In genomic region chr13:59556670-59557069, GRCm38 (mm10) we compare ENCODE assay signal across 8 mouse cellular contexts. TPM values are rescaled to one million over a fixed set of nuclear protein-coding genes. Genes with fewer than 3 reads are reported as not detected.
DNase-seq lines count a peak whose midpoint lies in the region; ATAC-seq and TF ChIP-seq lines count a peak whose summit lies in the region.

No protein-coding gene starts in this region.

- H3K9ac ChIP-seq in embryonic facial prominence, embryonic 14.5 days (ENCODE audit: low read depth, low read length) = peak overlapping the region; percentile 83
- H3K9ac ChIP-seq in liver, postnatal 0 days (replicated peaks) = peak overlapping the region; percentile 78
- peak overlapping the region; percentile 89 for H3K9ac ChIP-seq in neural tube, embryonic 12.5 days

- peak; percentile 56 for DNase-seq in CD4-positive helper T cell, adult 2 months (ENCODE audit: low read depth, low spot score)
- DNase-seq in adrenal gland, postnatal 36 days = peak; percentile 66 to 70
- peak; percentile 42 for DNase-seq in embryonic facial prominence, embryonic 14.5 days (ENCODE audit: low spot score)
- peak; percentile 46 to 54 for DNase-seq in heart, adult 9 months (ENCODE audit: low spot score in 2 of 2)
- peak; percentile 42 to 48 for DNase-seq in kidney, adult 8-10 months
- DNase-seq in liver, postnatal 0 days = peak; percentile 81

- no peak for TF ChIP-seq EP300 in liver, postnatal 0 days (IDR thresholded peaks at IDR 0.05; ENCODE audit: low read depth)

- peak overlapping the region; percentile 85 for H3K4me3 ChIP-seq in embryonic facial prominence, embryonic 14.5 days (ENCODE audit: low read depth, low read length)
- peak overlapping the region; percentile 88 for H3K4me3 ChIP-seq in liver, postnatal 0 days (ENCODE audit: low read depth, low read length)
- peak overlapping the region; percentile 84 for H3K4me3 ChIP-seq in neural tube, embryonic 12.5 days
- peak overlapping the region; percentile 90 for H3K4me3 ChIP-seq in testis, adult 2 months (ENCODE audit: control insufficient read depth, low read depth, low read length)

- no peaks in the 10 kb centered on the region for H3K36me3 ChIP-seq in embryonic facial prominence, embryonic 14.5 days (ENCODE audit: control insufficient read depth, insufficient read depth, low read length)
- no peaks in the 10 kb centered on the region for H3K36me3 ChIP-seq in liver, postnatal 0 days (replicated peaks; ENCODE audit: insufficient read depth, low read length)
- H3K36me3 ChIP-seq in neural tube, embryonic 12.5 days = no peaks in the 10 kb centered on the region
- H3K36me3 ChIP-seq in testis, adult 2 months (ENCODE audit: control insufficient read depth, insufficient read depth, low read length) = no peaks in the 10 kb centered on the region; the same call in 1 of the 2 replicates

- peak overlapping the region; percentile 93 for H3K4me2 ChIP-seq in embryonic facial prominence, embryonic 14.5 days (ENCODE audit: low read depth, low read length)
- peak overlapping the region; percentile 100 for H3K4me2 ChIP-seq in liver, postnatal 0 days (ENCODE audit: low read depth, low read length)
- peak overlapping the region; percentile 91 for H3K4me2 ChIP-seq in neural tube, embryonic 12.5 days (replicated peaks)

- 2% methylated on average over 19 of the region's 45 CpGs for WGBS in embryonic facial prominence, embryonic 14.5 days
- WGBS in liver, postnatal 0 days (ENCODE audit: insufficient replicate concordance) = under 1% methylated on average over 43 of the region's 45 CpGs
- 1% methylated on average over 43 of the region's 45 CpGs for WGBS in neural tube, embryonic 12.5 days

- H3K27ac ChIP-seq in embryonic facial prominence, embryonic 14.5 days (replicated peaks; ENCODE audit: low read depth, low read length) = peak overlapping the region; percentile 78
- peak overlapping the region; percentile 86 for H3K27ac ChIP-seq in liver, postnatal 0 days (ENCODE audit: low read depth)
- H3K27ac ChIP-seq in neural tube, embryonic 12.5 days = peak overlapping the region; percentile 68
- peak overlapping the region; percentile 79 for H3K27ac ChIP-seq in testis, adult 2 months (ENCODE audit: control insufficient read depth, insufficient read depth, low read depth, low read length)

- no peaks in the 10 kb centered on the region for H3K27me3 ChIP-seq in embryonic facial prominence, embryonic 14.5 days (replicated peaks; ENCODE audit: control insufficient read depth, insufficient read depth, low read length)
- no peaks in the 10 kb centered on the region for H3K27me3 ChIP-seq in liver, postnatal 0 days (ENCODE audit: insufficient read depth, low read length)
- no peaks in the 10 kb centered on the region for H3K27me3 ChIP-seq in neural tube, embryonic 12.5 days (replicated peaks)
- H3K27me3 ChIP-seq in testis, adult 2 months (ENCODE audit: control insufficient read depth, insufficient read depth, low read length) = no peaks in the 10 kb centered on the region

- peak; percentile 84 for ATAC-seq in embryonic facial prominence, embryonic 14.5 days (ENCODE audit: low read depth)
- ATAC-seq in liver, postnatal 0 days = peak; percentile 86
- peak; percentile 76 for ATAC-seq in neural tube, embryonic 12.5 days (ENCODE audit: low FRiP score, low read depth)

- peaks cover 10% of the 10 kb centered on the region for H3K4me1 ChIP-seq in embryonic facial prominence, embryonic 14.5 days (ENCODE audit: control insufficient read depth, insufficient read depth, low read length)
- H3K4me1 ChIP-seq in liver, postnatal 0 days (ENCODE audit: insufficient read depth) = peaks cover 22% of the 10 kb centered on the region
- peaks cover 13% of the 10 kb centered on the region; the same call in 1 of the 2 replicates for H3K4me1 ChIP-seq in neural tube, embryonic 12.5 days
- H3K4me1 ChIP-seq in testis, adult 2 months (ENCODE audit: control insufficient read depth, insufficient read depth, low read length) = peaks cover 11% of the 10 kb centered on the region; the same call in 1 of the 2 replicates

- no peaks in the 10 kb centered on the region for H3K9me3 ChIP-seq in embryonic facial prominence, embryonic 14.5 days (ENCODE audit: control insufficient read depth, low read length)
- no peaks in the 10 kb centered on the region for H3K9me3 ChIP-seq in liver, postnatal 0 days (ENCODE audit: low read length)
- H3K9me3 ChIP-seq in neural tube, embryonic 12.5 days = no peaks in the 10 kb centered on the region

- TF ChIP-seq POLR2A in testis, adult 2 months (IDR thresholded peaks at IDR 0.05; ENCODE audit: control insufficient read depth, low read depth, low read length) = no peak

- TF ChIP-seq CTCF in liver, postnatal 0 days (IDR thresholded peaks at IDR 0.05; ENCODE audit: low read depth) = no peak
- no peak for TF ChIP-seq CTCF in testis, adult 2 months (IDR thresholded peaks at IDR 0.05; ENCODE audit: control insufficient read depth, insufficient read depth, insufficient replicate concordance, low read depth, low read length)

RNA-seq across cellular contexts. Expression of gene Agtpbp1, which starts 28.4 kb away (rescaled TPM):
- total RNA-seq in adrenal gland, postnatal 36 days (2021) = 10 to 100 TPM; 35.8 to 41.9 TPM
- polyA plus RNA-seq in embryonic facial prominence, embryonic 14.5 days (2014; fragmentation: Nextera tagmentation; extraction: Ambion mirVana) = 24.0 and 25.2 TPM in 2 replicates
- polyA plus RNA-seq in liver, postnatal 0 days (2015; fragmentation: Nextera tagmentation; extraction: Ambion mirVana) = 5.4 and 6.4 TPM in 2 replicates
- polyA plus RNA-seq in neural tube, embryonic 12.5 days (2016; fragmentation: Nextera tagmentation; extraction: Ambion mirVana) = 37.3 and 44.7 TPM in 2 replicates
- polyA plus RNA-seq in testis, adult 2 months (2012; rRNA removed) = 74.6 and 82.5 TPM in 2 replicates

RNA-seq across cellular contexts. Expression of gene Naa35, which starts 28.4 kb away (rescaled TPM):
- total RNA-seq in adrenal gland, postnatal 36 days (2021) = 10 to 100 TPM; 69.9 to 72.4 TPM
- polyA plus RNA-seq in embryonic facial prominence, embryonic 14.5 days (2014; fragmentation: Nextera tagmentation; extraction: Ambion mirVana) = 71.0 and 80.8 TPM in 2 replicates
- 22.9 and 32.5 TPM in 2 replicates for polyA plus RNA-seq in liver, postnatal 0 days (2015; fragmentation: Nextera tagmentation; extraction: Ambion mirVana)
- polyA plus RNA-seq in neural tube, embryonic 12.5 days (2016; fragmentation: Nextera tagmentation; extraction: Ambion mirVana) = 125 and 128 TPM in 2 replicates
- polyA plus RNA-seq in testis, adult 2 months (2012; rRNA removed) = 42.8 and 46.5 TPM in 2 replicates

Comparison
In these comparisons a context has a peak if more than half of its experiments do, and no peak if none do; other contexts are left out.
1. Peak in every context shown above with its lines: DNase-seq, ATAC-seq, H3K4me3 ChIP-seq and H3K27ac ChIP-seq.